Mouse (Mus musculus): ENCODE measurements around the gene Phldb2.

GRCm38 (mm10) chr16:45737880-45738279, 215.5 kb downstream of the Phldb2 start:
- no peak for TF ChIP-seq REST (IDR thresholded peaks at IDR 0.05; ENCODE audit: insufficient read depth, insufficient read length)
- TF ChIP-seq POLR2A (IDR thresholded peaks at IDR 0.05; ENCODE audit: insufficient read length, low read depth) = no peak
- TF ChIP-seq TCF12 (IDR thresholded peaks at IDR 0.05; ENCODE audit: insufficient read depth, poor library complexity, severe bottlenecking) = no peak
- TF ChIP-seq MAX (IDR thresholded peaks at IDR 0.05; ENCODE audit: low read depth) = no peak
- TF ChIP-seq POLR2AphosphoS2 (IDR thresholded peaks at IDR 0.05; ENCODE audit: insufficient read length, low read depth) = no peak
- no peak for TF ChIP-seq TCF3 (IDR thresholded peaks at IDR 0.05; ENCODE audit: insufficient read length, low read depth)
- no peak for TF ChIP-seq USF1 (IDR thresholded peaks at IDR 0.05; ENCODE audit: low read depth)
- no peak for TF ChIP-seq MYOG (IDR thresholded peaks at IDR 0.05; ENCODE audit: control insufficient read depth in 1 of 3, insufficient read depth in 1 of 3, insufficient read length in 2 of 3, low read depth in 2 of 3)
